Mouse (Mus musculus): Measurements from ENCODE around the gene Ildr1.
A peak's percentile ranks its signal among the peaks of the same experiment; 100 is the strongest.

The Ildr1 gene

DNA sequence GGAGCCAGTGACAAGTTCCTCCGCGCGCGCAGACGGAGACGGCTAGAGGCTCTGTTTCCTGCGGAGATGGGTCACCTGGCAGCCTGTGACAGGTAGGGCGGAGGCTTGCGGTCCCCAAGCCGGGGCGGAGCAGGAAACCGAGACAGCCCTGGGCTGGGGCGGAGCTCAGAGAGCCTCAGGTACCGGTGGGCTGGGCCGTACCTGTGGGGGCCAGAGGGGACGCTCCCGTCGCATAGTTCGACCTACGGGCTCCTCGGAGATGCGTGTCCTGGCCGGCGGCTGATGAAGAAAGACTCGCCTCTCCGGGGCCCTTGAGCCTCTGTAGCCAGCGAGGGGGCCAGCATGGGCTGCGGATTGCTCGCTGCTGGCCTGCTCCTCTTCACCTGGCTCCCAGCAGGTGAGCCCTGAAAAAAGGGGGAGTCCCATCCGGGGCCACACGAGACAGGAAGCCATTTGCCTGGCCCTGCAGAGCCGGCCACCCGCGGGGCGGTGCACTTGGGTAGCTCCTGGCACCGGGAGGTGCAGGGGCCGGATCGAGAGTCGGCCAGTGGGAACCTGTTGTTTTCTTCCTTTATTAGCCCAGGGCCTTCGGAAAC lies at the start of gene Ildr1:
TSS of gene Ildr1 (plus strand) at position 161 of the 596 bp plus-strand sequence.
- DNase-seq: peak; percentile 60

GRCm38 (mm10) chr16:36645124-36645523 lies 48.7 kb upstream of the Ildr1 start:
- DNase-seq: no peak

GRCm38 (mm10) chr16:36649304-36649703 lies 44.5 kb upstream of the Ildr1 start:
- DNase-seq: no peak

DNA sequence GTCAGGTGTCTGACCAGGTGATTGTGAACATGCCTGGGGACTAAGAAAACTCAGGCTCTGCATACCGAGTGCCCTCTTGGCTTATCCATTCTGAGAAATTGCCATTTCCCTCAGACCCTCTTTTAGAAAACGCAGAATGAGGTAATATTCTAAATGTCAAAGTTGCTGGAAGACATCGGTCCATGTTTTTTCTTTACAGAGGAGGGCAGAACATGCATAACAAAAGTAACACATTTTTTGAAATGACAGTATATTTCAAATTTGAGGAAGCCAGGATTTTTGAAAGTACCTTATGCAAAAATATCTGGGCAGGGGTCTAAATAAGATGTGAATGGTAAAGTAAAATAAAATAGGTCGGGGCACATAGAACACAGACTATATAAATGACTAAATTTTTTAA lies 43.3 kb upstream of the Ildr1 start:
- no peak for DNase-seq

GRCm38 (mm10) chr16:36651174-36651766 lies 42.5 kb upstream of the Ildr1 start:
- DNase-seq: no peak

DNA sequence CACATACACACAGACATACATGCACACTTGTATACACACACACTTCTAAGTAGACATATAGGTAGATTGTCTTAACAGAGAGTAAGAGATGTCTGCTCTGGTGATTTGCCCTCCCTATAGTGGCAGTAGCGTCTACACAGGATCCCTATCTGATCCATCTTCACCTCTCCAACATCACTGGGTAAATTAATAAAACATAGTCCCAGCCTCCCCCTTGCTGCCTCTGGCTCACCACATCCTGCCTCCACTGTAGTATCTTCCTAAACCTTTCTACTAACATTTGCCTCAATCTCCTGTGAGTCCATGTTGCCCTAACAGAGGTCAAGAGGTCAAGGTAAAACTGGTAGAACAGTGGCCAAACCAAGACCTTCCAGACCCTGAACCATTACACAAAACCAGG lies 38.6 kb upstream of the Ildr1 start:
- DNase-seq: no peak

- no peak for DNase-seq
These were observed 37.9 kb upstream of the Ildr1 start for GRCm38 (mm10) chr16:36655910-36656309.

DNA sequence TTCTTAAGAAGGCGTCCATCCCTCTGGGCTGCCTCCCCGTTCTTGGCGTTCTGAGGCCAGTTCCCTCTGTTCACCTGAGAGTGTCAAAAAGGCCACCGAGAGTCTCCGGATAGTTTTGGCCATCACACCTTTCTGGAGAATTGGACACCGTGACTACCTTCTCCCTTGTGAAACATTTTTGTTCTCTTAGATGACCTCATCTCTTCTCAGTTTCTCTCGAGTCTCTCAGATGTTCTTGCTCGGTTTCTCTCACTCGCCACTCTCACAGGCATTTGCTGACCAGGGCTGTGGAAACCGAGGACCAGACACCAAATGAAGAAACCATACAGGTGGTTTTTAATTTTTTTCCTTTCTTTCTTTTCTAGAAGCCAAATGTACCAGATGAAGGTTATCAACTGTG lies 32.4 kb upstream of the Ildr1 start:
- DNase-seq: no peak

DNA sequence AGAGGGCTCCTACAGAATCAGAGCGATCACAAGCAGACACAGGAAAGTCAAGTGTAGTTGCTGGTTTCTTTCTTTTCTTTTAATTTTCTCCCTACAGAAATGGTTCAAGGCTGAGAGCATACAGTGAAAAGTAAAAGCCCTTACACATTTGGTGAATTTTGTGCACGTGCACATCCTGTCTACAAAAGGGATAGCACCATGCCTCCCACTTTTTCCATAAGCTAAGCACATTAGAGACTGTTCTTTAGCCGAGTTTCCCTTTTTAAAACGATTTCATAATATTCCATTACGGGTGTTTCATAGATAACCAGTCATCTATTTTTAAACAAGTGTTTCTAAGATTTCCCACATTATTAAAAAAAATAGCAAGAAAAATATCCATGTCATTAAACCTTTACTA lies 30.3 kb upstream of the Ildr1 start:
- no peak for DNase-seq

DNA sequence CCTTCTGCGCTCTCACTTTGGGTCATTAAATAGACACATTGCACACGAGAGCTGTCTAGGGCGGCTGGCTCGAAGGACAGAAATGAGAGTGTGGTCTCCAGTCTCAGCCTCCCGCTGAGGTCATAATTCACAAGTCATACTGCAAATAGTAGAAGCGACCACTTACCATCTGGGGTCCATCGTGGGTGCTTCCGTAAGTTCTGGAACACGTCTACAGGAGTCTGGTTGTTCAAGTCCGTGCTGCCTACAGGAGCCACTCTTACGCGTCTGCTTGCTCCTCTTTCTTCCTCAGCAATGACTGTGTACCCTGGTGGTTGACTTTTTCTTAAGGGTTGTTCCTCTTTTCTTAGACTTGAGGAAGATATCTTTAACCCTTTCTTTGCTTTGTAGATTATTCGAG lies 28.0 kb upstream of the Ildr1 start, which contains the start of gene Cd86:
TSS of gene Cd86 (minus strand) at position 300 of the 400 bp plus-strand sequence.
- DNase-seq: no peak

DNA sequence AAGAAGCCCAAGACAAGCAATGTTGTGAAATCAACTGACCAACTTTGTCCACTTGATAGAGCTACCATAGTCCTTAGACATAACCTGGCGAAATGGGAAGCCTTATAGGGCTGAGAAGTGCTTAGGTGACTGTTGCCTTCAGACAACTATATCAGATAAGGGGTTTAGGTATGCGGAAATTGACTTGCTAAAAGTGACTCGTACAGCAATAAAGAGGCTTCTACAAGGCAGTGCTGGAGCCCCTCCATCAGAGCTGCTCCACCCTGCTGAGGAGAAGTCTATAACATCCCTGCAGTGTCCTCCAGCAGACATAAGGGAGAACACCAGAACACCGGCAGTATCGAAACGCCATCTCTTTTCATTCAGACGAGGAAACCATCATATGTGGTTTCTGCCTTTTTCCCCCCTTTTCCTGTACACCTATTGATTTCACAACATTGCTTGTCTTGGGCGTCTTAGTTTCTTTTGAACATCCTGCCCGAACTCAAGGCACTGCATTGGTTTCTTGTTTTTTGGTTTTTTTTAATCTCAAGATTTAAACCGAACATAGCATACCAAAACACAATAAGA lies 27.2 kb upstream of the Ildr1 start:
- DNase-seq: no peak

- no peak for DNase-seq
These were observed 23.2 kb upstream of the Ildr1 start for GRCm38 (mm10) chr16:36670590-36670989.

DNA sequence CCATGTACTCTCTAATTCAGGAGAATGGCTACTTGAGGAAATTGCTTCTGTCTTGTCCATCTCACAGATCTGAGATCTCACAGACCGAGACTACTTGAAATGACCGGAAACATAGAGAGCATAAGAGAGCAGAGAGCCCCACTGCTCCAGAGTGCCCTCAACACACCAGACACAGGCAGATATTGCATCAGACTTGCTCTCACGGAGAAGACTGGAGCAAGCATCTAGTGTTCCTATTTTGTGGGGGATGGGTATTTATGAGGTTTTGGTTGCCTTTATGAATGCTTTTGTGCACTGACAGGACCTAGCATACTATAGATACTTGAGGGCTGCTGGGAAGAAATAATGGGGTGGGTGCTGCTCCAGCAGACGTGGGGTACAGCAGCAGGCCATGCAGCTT lies 20.6 kb upstream of the Ildr1 start:
- DNase-seq: no peak

GRCm38 (mm10) chr16:36674457-36675204 lies 19.1 kb upstream of the Ildr1 start:
- peak; percentile 9 for DNase-seq

DNA sequence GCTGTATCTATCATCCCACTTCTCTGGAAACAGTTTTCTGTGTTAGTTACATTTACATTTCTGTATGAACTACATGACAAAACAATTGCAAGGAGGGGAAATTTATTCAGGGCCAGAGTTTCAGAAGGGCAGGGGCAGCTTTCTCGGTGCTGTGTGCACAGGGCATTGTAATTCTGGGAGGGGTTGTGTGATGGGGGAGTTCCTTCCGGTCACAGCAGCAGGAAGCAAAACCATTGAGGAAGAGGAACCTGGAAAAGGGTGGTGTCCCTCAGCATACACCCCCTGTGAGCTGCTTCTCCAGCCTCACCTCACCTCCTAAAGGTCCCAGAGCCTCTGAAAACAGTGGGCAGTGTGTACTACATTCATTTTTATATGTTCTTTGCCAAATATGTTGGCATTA lies 18.5 kb upstream of the Ildr1 start:
- no peak for DNase-seq

- DNase-seq: no peak
These were observed 17.9 kb upstream of the Ildr1 start for GRCm38 (mm10) chr16:36675902-36676301.

- DNase-seq: no peak
These were observed 11.9 kb upstream of the Ildr1 start for GRCm38 (mm10) chr16:36681829-36682228.

GRCm38 (mm10) chr16:36684325-36684918 lies 9.4 kb upstream of the Ildr1 start:
- DNase-seq: no peak

GRCm38 (mm10) chr16:36688076-36688475 lies 5.7 kb upstream of the Ildr1 start:
- DNase-seq: no peak

GRCm38 (mm10) chr16:36691484-36691883 lies 2.3 kb upstream of the Ildr1 start:
- no peak for DNase-seq

GRCm38 (mm10) chr16:36694798-36695290 lies 1.1 kb downstream of the Ildr1 start:
- no peak for DNase-seq

DNA sequence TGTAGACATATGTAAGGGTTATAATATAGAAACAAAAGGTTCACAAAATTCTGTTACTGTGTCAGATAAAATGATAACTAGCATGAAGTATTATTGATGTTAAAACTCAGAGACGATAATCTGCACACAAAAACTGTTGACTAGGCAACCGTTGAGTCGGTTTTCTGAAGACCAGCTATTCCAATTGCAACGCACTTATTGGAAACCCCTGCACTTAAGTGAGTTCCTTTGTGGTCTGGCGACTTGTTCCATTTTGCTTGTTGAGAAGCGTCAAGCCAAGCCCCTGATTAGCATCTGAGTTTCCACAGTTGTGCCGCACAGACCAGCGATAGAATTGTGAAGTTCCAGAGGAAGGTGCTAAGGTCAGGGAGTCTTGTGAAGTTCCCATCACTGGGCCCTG lies 3.6 kb downstream of the Ildr1 start:
- DNase-seq: no peak

- no peak for DNase-seq
These were observed 6.7 kb downstream of the Ildr1 start for GRCm38 (mm10) chr16:36700484-36700883.

Measured in lung, postnatal 14 days (tissue).